In the genomic region with DNA sequence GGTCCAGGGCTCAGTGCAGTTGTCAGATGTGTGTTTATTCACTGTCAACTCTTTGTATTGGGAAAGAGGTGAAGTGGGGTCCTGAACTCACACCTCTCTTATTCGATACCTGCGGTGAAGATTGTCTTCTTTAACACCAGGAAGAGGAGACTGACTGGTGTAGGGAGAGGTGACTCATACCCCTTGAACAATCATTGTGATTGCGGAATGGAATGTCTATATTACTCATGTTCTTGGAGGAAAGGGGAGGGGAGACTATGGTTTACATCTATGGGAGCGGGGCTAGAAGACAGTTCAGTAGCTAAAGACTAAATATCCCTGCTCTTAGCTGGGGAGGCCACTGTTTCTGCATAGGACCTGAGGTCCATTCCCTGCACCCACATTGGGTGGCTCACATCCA, we compare ENCODE assay signal across 38 mouse cellular contexts. TPM values are rescaled to one million over a fixed set of nuclear protein-coding genes. Genes with fewer than 3 reads are reported as not detected.
DNase-seq lines count a peak whose midpoint lies in the region; ATAC-seq and TF ChIP-seq lines count a peak whose summit lies in the region.
"Had no signal": no experiment of that assay in that cellular context is flagged by ENCODE, and none has a peak within 500 bp of the region (broad histone marks: within the 10 kb centered on the region; RNA-seq: fewer than 3 reads in every experiment).

No protein-coding gene starts in this region.

- ATAC-seq in intestine, embryonic 15.5 days, result peak; percentile 58
- no peak for ATAC-seq in intestine, embryonic 16.5 days
- peak; percentile 12; the same call in 1 of the 2 replicates for ATAC-seq in megakaryocyte, adult 5-6 weeks (ENCODE audit: poor library complexity, severe bottlenecking)
- no peak for ATAC-seq in hindbrain, embryonic 12.5 days (ENCODE audit: low FRiP score)
- ATAC-seq: forebrain, embryonic 15.5 days; hindbrain, embryonic 16.5 days had no signal

- H3K4me1 ChIP-seq in intestine, embryonic 15.5 days (replicated peaks), result no peaks in the 10 kb centered on the region
- H3K4me1 ChIP-seq in intestine, embryonic 16.5 days (ENCODE audit: control insufficient read depth, insufficient read depth, low read length), result no peaks in the 10 kb centered on the region
- H3K4me1 ChIP-seq in testis, adult 2 months (ENCODE audit: control insufficient read depth, insufficient read depth, low read length), result no peaks in the 10 kb centered on the region
- H3K4me1 ChIP-seq in hindbrain, embryonic 12.5 days, result no peaks in the 10 kb centered on the region
- H3K4me1 ChIP-seq: embryonic facial prominence, embryonic 13.5 days; forebrain, embryonic 10.5 days; forebrain, embryonic 15.5 days; heart, embryonic 13.5 days; hindbrain, embryonic 10.5 days; limb, embryonic 10.5 days; limb, embryonic 15.5 days; neural tube, embryonic 12.5 days had no signal

- H3K4me3 ChIP-seq in intestine, embryonic 15.5 days (replicated peaks), result no peak overlapping the region
- H3K4me3 ChIP-seq in intestine, embryonic 16.5 days (ENCODE audit: low read length), result no peak overlapping the region
- peak overlapping the region; percentile 65 for H3K4me3 ChIP-seq in testis, adult 2 months (ENCODE audit: control insufficient read depth, low read depth, low read length)
- no peak overlapping the region for H3K4me3 ChIP-seq in hindbrain, embryonic 12.5 days
- H3K4me3 ChIP-seq: embryonic facial prominence, embryonic 13.5 days; forebrain, embryonic 10.5 days; forebrain, embryonic 15.5 days; heart, embryonic 13.5 days; hindbrain, embryonic 10.5 days; limb, embryonic 10.5 days; limb, embryonic 15.5 days; myocyte; neural tube, embryonic 12.5 days had no signal

- WGBS in intestine, embryonic 15.5 days, result 78% methylated on average over 4 of the region's 4 CpGs
- WGBS in intestine, embryonic 16.5 days, result 81% methylated on average over 4 of the region's 4 CpGs
- WGBS in hindbrain, embryonic 12.5 days, result 92% methylated on average over 4 of the region's 4 CpGs

- no peaks in the 10 kb centered on the region for H3K27me3 ChIP-seq in intestine, embryonic 15.5 days (replicated peaks)
- H3K27me3 ChIP-seq in intestine, embryonic 16.5 days (replicated peaks; ENCODE audit: control insufficient read depth, insufficient read depth, low read length), result no peaks in the 10 kb centered on the region
- H3K27me3 ChIP-seq in testis, adult 2 months (ENCODE audit: control insufficient read depth, insufficient read depth, low read length), result no peaks in the 10 kb centered on the region
- H3K27me3 ChIP-seq in hindbrain, embryonic 12.5 days, result no peaks in the 10 kb centered on the region
- H3K27me3 ChIP-seq: embryonic facial prominence, embryonic 13.5 days; forebrain, embryonic 15.5 days; heart, embryonic 13.5 days; limb, embryonic 15.5 days; neural tube, embryonic 12.5 days had no signal

- H3K27ac ChIP-seq in intestine, embryonic 15.5 days, result no peak overlapping the region
- H3K27ac ChIP-seq in intestine, embryonic 16.5 days (ENCODE audit: low read length), result no peak overlapping the region
- no peak overlapping the region for H3K27ac ChIP-seq in testis, adult 2 months (ENCODE audit: control insufficient read depth, insufficient read depth, low read depth, low read length)
- no peak overlapping the region for H3K27ac ChIP-seq in hindbrain, embryonic 12.5 days
- H3K27ac ChIP-seq: embryonic facial prominence, embryonic 13.5 days; forebrain, embryonic 10.5 days; forebrain, embryonic 15.5 days; heart, embryonic 13.5 days; hindbrain, embryonic 10.5 days; limb, embryonic 10.5 days; limb, embryonic 15.5 days; liver, embryonic 14.5 days; neural tube, embryonic 12.5 days had no signal

- no peak for TF ChIP-seq POLR2A in testis, adult 2 months (IDR thresholded peaks at IDR 0.05; ENCODE audit: control insufficient read depth, low read depth, low read length)

- H3K36me3 ChIP-seq in intestine, embryonic 15.5 days, result peaks cover 11% of the 10 kb centered on the region
- H3K36me3 ChIP-seq in intestine, embryonic 16.5 days (ENCODE audit: control insufficient read depth, insufficient read depth, low read length), result peaks cover 3% of the 10 kb centered on the region; the same call in 1 of the 2 replicates
- no peaks in the 10 kb centered on the region; the same call in 1 of the 2 replicates for H3K36me3 ChIP-seq in testis, adult 2 months (ENCODE audit: control insufficient read depth, insufficient read depth, low read length)
- peaks cover 48% of the 10 kb centered on the region for H3K36me3 ChIP-seq in hindbrain, embryonic 12.5 days

- no peak for TF ChIP-seq CTCF in testis, adult 2 months (IDR thresholded peaks at IDR 0.05; ENCODE audit: control insufficient read depth, insufficient read depth, insufficient replicate concordance, low read depth, low read length)

- no peak overlapping the region for H3K9ac ChIP-seq in intestine, embryonic 15.5 days
- no peak overlapping the region for H3K9ac ChIP-seq in intestine, embryonic 16.5 days (ENCODE audit: low read depth, low read length)
- H3K9ac ChIP-seq in hindbrain, embryonic 12.5 days, result no peak overlapping the region
- H3K9ac ChIP-seq: embryonic facial prominence, embryonic 13.5 days; forebrain, embryonic 15.5 days; heart, embryonic 13.5 days; limb, embryonic 15.5 days; liver, embryonic 14.5 days; lung, embryonic 14.5 days; neural tube, embryonic 12.5 days had no signal

- no peak for DNase-seq in testis, postnatal 10 days (ENCODE audit: low spot score)
- DNase-seq in urinary bladder, postnatal 25 days (ENCODE audit: low spot score), result no peak
- DNase-seq: adrenal gland, postnatal 36 days; cerebellum, adult 18-20 months; cerebellum, postnatal 10 days; heart, postnatal 10 days; kidney, adult 11 months; kidney, postnatal 14 days; layer of hippocampus, adult 9-11 months; lung, embryonic 14.5 days; right cerebral cortex, postnatal 4 days had no signal

- no peaks in the 10 kb centered on the region for H3K9me3 ChIP-seq in intestine, embryonic 15.5 days
- H3K9me3 ChIP-seq in intestine, embryonic 16.5 days (ENCODE audit: control insufficient read depth, low read length), result no peaks in the 10 kb centered on the region
- no peaks in the 10 kb centered on the region for H3K9me3 ChIP-seq in hindbrain, embryonic 12.5 days (replicated peaks)
- H3K9me3 ChIP-seq: embryonic facial prominence, embryonic 13.5 days; forebrain, embryonic 10.5 days; forebrain, embryonic 15.5 days; heart, embryonic 13.5 days; hindbrain, embryonic 10.5 days; limb, embryonic 10.5 days; limb, embryonic 15.5 days; neural tube, embryonic 12.5 days had no signal

- H3K4me2 ChIP-seq in intestine, embryonic 15.5 days (replicated peaks), result no peak overlapping the region
- H3K4me2 ChIP-seq in intestine, embryonic 16.5 days (ENCODE audit: low read depth, low read length), result no peak overlapping the region
- no peak overlapping the region for H3K4me2 ChIP-seq in hindbrain, embryonic 12.5 days (replicated peaks)
- H3K4me2 ChIP-seq: embryonic facial prominence, embryonic 13.5 days; forebrain, embryonic 15.5 days; heart, embryonic 13.5 days; limb, embryonic 15.5 days; lung, embryonic 14.5 days; neural tube, embryonic 12.5 days had no signal

RNA-seq across cellular contexts. Expression of gene Rsl24d1, which starts 17.3 kb away (rescaled TPM):
- 94.3 and 108 TPM in 2 replicates for polyA plus RNA-seq in intestine, embryonic 15.5 days (2015; fragmentation: Nextera tagmentation; extraction: Ambion mirVana)
- polyA plus RNA-seq in intestine, embryonic 16.5 days (2015; fragmentation: Nextera tagmentation; extraction: Ambion mirVana), result 76.3 and 82.8 TPM in 2 replicates
- 12.5 and 14.9 TPM in 2 replicates for polyA plus RNA-seq in testis, adult 2 months (2012; rRNA removed)
- 60.7 and 64.7 TPM in 2 replicates for total RNA-seq in megakaryocyte, adult 5-6 weeks (2015)
- 110 and 114 TPM in 2 replicates for total RNA-seq in megakaryocyte, adult 5-6 weeks (2017)
- polyA plus RNA-seq in hindbrain, embryonic 12.5 days (2016; fragmentation: Nextera tagmentation; extraction: Ambion mirVana), result 115 and 124 TPM in 2 replicates

RNA-seq across cellular contexts. Expression of gene Gm20509, which starts 28.3 kb away (rescaled TPM):
- 0.14 TPM in 1 of 2 replicates, not detected in the other for polyA plus RNA-seq in intestine, embryonic 15.5 days (2015; fragmentation: Nextera tagmentation; extraction: Ambion mirVana)
- not detected in 2 replicates for polyA plus RNA-seq in intestine, embryonic 16.5 days (2015; fragmentation: Nextera tagmentation; extraction: Ambion mirVana)
- 0.12 TPM in 1 of 2 replicates, not detected in the other for polyA plus RNA-seq in testis, adult 2 months (2012; rRNA removed)
- not detected in 2 replicates for total RNA-seq in megakaryocyte, adult 5-6 weeks (2015)
- not detected in 2 replicates for total RNA-seq in megakaryocyte, adult 5-6 weeks (2017)
- 0.27 TPM in 1 of 2 replicates, not detected in the other for polyA plus RNA-seq in hindbrain, embryonic 12.5 days (2016; fragmentation: Nextera tagmentation; extraction: Ambion mirVana)
- total RNA-seq: common myeloid progenitor, adult 5-6 weeks; gastrocnemius, adult 18-20 months; gastrocnemius, postnatal 4 days; heart, adult 8-10 months; heart, postnatal 10 days; left cerebral cortex, postnatal 10 days; megakaryocyte-erythroid progenitor cell, adult 5-6 weeks; midbrain, postnatal 0 days had no signal
- polyA plus RNA-seq: embryonic facial prominence, embryonic 13.5 days; forebrain, embryonic 10.5 days; forebrain, embryonic 15.5 days; frontal cortex, adult 2 months; heart, embryonic 13.5 days; hindbrain, embryonic 10.5 days; hindbrain, embryonic 16.5 days; kidney, embryonic 14.5 days; limb, embryonic 10.5 days; limb, embryonic 15.5 days; liver, embryonic 14.5 days; lung, embryonic 14.5 days; myocyte; neural tube, embryonic 12.5 days; spleen, adult 2 months had no signal

RNA-seq across cellular contexts. Expression of gene Khdc3, which starts 28.9 kb away (rescaled TPM):
- not detected in 2 replicates for polyA plus RNA-seq in intestine, embryonic 15.5 days (2015; fragmentation: Nextera tagmentation; extraction: Ambion mirVana)
- polyA plus RNA-seq in intestine, embryonic 16.5 days (2015; fragmentation: Nextera tagmentation; extraction: Ambion mirVana), result not detected in 2 replicates
- polyA plus RNA-seq in testis, adult 2 months (2012; rRNA removed), result 0.16 and 0.23 TPM in 2 replicates
- total RNA-seq in megakaryocyte, adult 5-6 weeks (2015), result 0.45 and 1.1 TPM in 2 replicates
- 2.4 TPM in 1 of 2 replicates, not detected in the other for total RNA-seq in megakaryocyte, adult 5-6 weeks (2017)
- 0.17 TPM in 1 of 2 replicates, not detected in the other for polyA plus RNA-seq in hindbrain, embryonic 12.5 days (2016; fragmentation: Nextera tagmentation; extraction: Ambion mirVana)
- total RNA-seq: common myeloid progenitor, adult 5-6 weeks; gastrocnemius, adult 18-20 months; gastrocnemius, postnatal 4 days; heart, adult 8-10 months; heart, postnatal 10 days; megakaryocyte-erythroid progenitor cell, adult 5-6 weeks had no signal
- polyA plus RNA-seq: brain, embryonic 14.5 days; embryonic facial prominence, embryonic 13.5 days; forebrain, embryonic 10.5 days; forebrain, embryonic 15.5 days; heart, embryonic 13.5 days; kidney, embryonic 14.5 days; limb, embryonic 10.5 days; lung, embryonic 14.5 days; myocyte; neural tube, embryonic 12.5 days had no signal

Comparison
In these comparisons a context has a peak if more than half of its experiments do, and no peak if none do; other contexts are left out.
1. ATAC-seq: peak in intestine, embryonic 15.5 days (single experiment) and megakaryocyte, adult 5-6 weeks (single experiment); none in intestine, embryonic 16.5 days (single experiment) and hindbrain, embryonic 12.5 days (single experiment).